Mouse (Mus musculus): ENCODE measurements around the gene Prkca.

- TF ChIP-seq ZKSCAN1 (IDR thresholded peaks at IDR 0.05; ENCODE audit: low read depth, low read length) = no peak
- TF ChIP-seq EP300 (IDR thresholded peaks at IDR 0.05; ENCODE audit: low read depth in 1 of 2, low read length in 2 of 2) = no peak
- no peak for TF ChIP-seq CTCF (IDR thresholded peaks at IDR 0.05 in 2 of 3, conservative IDR thresholded peaks at IDR 0.05 in 1 of 3; ENCODE audit: control insufficient read depth in 1 of 3, insufficient read depth in 1 of 3, low read depth in 2 of 3, low read length in 3 of 3, poor library complexity in 1 of 3, severe bottlenecking in 1 of 3)
- TF ChIP-seq KAT2A (conservative IDR thresholded peaks at IDR 0.05; ENCODE audit: low read depth, low read length) = no peak
- TF ChIP-seq MYC (IDR thresholded peaks at IDR 0.05; ENCODE audit: low read depth, low read length) = no peak
- no peak for TF ChIP-seq POLR2A (IDR thresholded peaks at IDR 0.05; ENCODE audit: control insufficient read depth in 1 of 2, insufficient read depth in 1 of 2, low read depth in 1 of 2, low read length in 2 of 2, poor library complexity in 1 of 2)
- no peak for TF ChIP-seq RCOR1 (IDR thresholded peaks at IDR 0.05; ENCODE audit: low read depth, low read length)
- TF ChIP-seq ETS1 (IDR thresholded peaks at IDR 0.05; ENCODE audit: low read depth, low read length) = no peak
- TF ChIP-seq CHD1 (IDR thresholded peaks at IDR 0.05; ENCODE audit: low read depth, low read length) = no peak
- TF ChIP-seq NRF1 (IDR thresholded peaks at IDR 0.05; ENCODE audit: insufficient read depth, low read depth, low read length, poor library complexity, severe bottlenecking) = no peak
- TF ChIP-seq JUND (IDR thresholded peaks at IDR 0.05; ENCODE audit: low read depth, low read length) = no peak
Observed at GRCm38 (mm10) chr11:108150410-108150809, 193.3 kb downstream of the Prkca start.

All from MEL (cell line).